Mouse (Mus musculus) right cerebral cortex, adult 2 months (tissue): ENCODE measurements at regions not wholly inside any gene's neighbourhood (a gene's known extent, or its start where the extent isn't known, plus 50 kb on each side); places are given as distances from the start of the nearest gene placed in this dataset.

Experiments
- DNase-seq, 2 experiments: peaks; one replicate each; pipeline ENCODE4 v3.0.0; 2021 to 2022; ENCODE audit warnings: low spot score in 2 of 2

- DNase-seq = no peak
These were observed 245.7 kb downstream of the Flrt2 start for GRCm38 (mm10) chr12:95937705-95938104.

GRCm38 (mm10) chr12:95940465-95941012 lies 248.5 kb downstream of the Flrt2 start:
- DNase-seq = no peak

- no peak for DNase-seq
These were observed 267.9 kb downstream of the Flrt2 start for GRCm38 (mm10) chr12:95959786-95960504.

- DNase-seq = peak in 1 of 2 experiments; percentile 4
These were observed 268.5 kb downstream of the Flrt2 start for GRCm38 (mm10) chr12:95960505-95960871.

DNA sequence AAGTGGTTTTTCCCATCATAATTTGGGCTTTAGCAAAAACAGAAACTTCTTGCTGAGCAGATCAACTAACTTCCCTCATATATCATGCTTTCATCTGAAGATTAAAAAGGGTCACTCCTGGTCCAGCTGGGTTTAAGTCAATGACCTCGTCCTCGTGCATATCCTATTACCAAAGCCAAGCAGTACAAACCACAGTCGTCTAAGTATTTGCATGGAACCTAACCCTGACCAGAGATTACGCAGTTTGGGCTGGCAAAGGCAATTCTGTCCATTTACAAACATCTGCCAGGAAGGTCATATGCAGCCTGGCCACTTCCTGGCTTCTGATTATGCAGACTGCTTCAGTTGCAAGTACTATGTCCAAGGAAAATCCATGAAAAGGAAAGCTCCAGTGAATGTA lies 270.8 kb downstream of the Flrt2 start:
- no peak for DNase-seq

GRCm38 (mm10) chr12:95988669-95989288 lies 296.8 kb downstream of the Flrt2 start:
- no peak for DNase-seq

DNA sequence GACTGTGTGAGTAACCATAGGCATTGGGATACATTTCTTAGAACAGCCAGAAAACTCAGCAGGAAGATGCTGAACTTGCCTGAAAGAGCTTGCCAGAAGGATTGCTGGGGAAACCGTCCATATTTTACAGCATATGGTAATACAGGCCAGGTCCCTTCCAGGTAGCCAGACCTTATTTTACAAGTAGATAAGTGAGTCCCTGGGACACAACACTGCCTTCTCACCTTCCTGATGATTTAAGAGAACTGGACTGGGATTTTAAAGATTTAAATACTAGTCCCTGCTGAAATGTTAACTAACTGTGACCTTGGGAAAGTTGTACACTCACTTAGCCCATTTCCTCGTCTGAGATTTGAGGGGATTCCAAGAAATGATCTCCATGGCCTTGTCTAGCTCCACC lies 302.9 kb downstream of the Flrt2 start:
- DNase-seq = no peak

GRCm38 (mm10) chr12:96030180-96030579 lies 338.2 kb downstream of the Flrt2 start:
- DNase-seq = no peak

GRCm38 (mm10) chr12:96075365-96075764 lies 383.3 kb downstream of the Flrt2 start:
- DNase-seq = no peak

GRCm38 (mm10) chr12:96090995-96091394 lies 399.0 kb downstream of the Flrt2 start:
- DNase-seq = no peak

DNA sequence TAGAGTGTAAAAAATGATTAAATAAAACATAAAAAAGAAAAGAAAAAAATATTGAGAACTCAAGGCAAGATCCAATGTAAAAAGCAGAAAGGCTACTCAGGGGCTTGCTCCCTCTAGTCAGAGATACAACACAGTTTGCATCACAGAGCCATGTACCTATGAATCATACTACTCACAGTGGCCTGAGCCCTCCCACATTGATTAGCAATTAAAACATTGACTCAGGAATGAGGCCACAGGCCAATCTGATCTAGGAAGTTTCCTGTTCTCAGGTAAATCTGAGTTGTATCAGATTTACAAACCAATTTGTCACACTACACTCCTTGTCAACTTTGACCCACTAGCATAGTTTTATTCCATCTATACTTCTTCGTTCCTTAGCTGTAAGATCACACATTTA lies 414.2 kb downstream of the Flrt2 start:
- DNase-seq = no peak

DNA sequence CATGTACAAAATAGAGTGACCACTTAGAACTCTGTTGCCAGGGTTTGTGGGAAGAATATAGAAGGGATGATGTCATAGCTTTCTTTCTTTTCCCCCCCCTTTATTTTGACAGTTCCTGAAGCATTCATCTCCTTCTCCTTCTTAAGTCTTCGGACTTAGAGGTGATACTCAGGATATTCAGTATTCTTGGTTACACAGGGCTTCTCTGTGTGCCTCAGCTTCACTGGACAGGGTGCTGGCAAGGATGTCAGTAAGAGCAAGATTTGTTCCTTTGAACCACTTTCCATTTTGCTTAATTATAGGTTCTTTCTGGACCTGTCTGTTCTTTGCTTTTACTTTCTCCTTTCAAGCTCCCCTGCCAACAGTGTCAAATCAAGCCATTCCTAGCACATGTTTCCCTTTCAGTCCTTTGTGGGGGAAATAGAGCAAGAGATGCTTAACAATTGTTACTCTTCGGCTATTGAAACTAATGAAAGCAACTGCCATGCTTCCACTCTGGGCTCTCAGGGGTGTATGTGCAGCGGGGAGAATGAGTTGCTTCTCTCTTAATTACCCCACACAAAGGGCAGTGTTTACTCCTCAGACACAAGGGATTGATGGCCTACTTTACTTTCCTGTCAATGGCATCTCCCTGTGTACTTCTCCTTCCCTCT lies 422.8 kb downstream of the Flrt2 start:
- no peak for DNase-seq

DNA sequence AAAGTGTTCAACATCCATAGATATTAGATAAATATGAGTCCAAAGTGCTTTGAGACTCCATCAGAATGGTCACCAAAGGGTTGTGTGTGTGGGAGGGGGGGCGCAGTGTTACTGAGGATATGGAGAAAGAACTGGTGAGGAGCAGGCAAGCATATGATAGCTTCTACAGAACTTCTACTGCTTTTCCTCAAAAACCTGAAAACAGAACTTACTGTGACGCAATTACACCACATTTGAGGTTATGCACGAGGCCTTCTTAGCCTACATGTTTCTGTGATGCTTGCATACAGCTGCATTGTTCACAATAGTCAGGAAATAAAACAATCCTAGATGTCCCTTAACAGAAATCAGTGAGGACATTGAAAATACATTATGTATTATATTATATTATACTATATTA lies 425.5 kb downstream of the Flrt2 start:
- no peak for DNase-seq

DNA sequence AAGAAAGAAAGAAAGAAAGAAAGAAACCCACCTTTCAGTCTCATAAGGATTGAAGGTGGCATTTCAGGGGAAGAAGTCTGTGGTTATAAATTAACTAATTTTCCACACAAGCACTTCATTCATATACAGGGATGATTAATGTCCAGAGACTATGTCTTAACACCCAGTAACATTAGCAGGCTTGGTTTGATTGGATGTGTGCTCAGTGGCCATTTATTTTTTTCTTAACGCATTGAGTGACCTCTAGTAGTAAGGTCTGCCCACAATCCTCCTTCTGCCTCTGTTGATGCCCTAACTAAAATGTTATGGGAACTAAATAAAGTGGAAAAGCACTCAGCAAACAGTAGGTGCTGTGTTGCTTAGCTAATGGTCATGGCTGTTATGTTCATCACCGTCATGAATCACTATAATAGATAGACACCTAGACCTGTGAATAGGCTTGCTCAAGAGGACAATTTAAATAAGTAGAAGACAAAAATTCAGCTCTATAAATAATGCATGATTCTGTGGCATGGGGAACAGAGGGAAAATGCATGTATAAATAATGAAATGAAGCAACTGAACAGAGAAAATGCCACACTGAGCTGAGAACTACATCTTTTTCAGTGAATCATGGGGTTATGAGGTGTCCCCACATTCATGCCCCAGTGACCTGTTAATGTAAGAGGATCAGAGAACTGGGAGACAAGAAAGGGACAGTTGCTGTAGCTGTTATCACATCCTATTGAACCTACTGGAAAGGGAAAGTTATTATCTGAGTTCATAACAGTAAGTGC lies 432.3 kb downstream of the Flrt2 start:
- DNase-seq = no peak

DNA sequence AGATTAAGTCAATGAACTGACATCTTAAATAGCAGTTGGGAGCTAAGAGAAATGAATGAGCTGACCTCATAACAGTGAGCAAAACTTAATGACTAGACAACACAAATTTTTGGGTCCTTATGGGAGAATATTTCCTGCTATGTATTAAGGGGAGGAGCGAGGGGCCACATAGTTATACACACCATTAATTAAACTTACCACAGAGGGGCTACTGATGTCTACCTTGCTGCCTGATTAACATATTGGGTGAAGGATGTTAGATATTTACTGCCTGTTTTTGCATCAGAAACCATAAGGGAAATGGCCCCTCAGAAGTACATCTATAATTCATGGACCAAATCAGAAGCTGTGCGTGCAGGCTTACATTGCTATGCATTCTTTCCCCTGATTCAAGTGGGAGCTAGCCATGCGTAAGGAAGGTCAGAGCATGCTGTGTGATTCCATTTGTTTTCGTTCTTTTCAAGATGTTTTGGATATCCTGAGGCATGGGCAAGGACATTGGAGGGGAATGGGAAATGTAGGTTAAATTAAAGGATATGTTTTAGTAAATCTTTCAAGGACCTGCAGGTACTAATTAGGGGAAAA lies 437.9 kb downstream of the Flrt2 start:
- DNase-seq = no peak

GRCm38 (mm10) chr12:96130796-96131512 lies 438.9 kb downstream of the Flrt2 start:
- no peak for DNase-seq

DNA sequence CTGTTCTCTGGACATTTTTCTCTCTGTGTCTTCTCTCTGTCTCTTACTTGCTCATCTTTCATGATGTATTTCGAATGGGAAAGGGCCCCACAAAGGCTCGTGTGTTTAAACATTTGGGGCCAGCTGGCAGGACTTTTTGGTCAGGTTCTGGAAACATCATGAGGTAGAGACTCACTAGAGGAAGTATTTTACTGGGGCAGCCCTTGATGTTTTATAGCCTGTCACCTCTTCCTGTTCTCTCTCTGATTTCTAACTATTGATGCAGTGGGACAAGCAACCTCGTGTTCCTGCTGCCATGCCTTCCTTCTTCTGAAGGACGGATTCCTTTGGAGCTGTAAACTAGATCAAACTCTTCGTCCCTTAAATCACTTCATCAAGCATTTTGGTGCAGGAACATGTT lies 442.1 kb downstream of the Flrt2 start:
- DNase-seq = no peak

DNA sequence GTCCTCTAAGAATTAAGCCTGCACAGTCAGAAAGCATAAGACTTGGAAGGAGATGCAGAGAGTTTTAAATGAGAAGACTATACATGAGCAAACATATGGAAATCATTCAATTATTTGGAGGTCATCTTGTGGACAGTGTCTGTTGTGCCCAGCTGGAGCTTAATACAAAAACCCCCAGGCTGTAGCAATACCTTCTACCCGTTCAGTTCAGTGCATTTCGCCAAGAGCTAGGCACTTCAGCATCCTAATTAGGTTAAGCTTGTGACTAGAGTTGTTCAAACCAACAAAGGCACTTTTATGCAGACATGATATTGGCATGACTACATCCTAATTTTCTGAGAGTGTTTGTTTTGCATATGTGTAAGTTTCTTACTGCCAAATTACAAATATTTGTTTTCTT lies 449.7 kb downstream of the Flrt2 start:
- DNase-seq = no peak

- DNase-seq = no peak
These were observed 462.1 kb downstream of the Flrt2 start for GRCm38 (mm10) chr12:96154095-96154494.

DNA sequence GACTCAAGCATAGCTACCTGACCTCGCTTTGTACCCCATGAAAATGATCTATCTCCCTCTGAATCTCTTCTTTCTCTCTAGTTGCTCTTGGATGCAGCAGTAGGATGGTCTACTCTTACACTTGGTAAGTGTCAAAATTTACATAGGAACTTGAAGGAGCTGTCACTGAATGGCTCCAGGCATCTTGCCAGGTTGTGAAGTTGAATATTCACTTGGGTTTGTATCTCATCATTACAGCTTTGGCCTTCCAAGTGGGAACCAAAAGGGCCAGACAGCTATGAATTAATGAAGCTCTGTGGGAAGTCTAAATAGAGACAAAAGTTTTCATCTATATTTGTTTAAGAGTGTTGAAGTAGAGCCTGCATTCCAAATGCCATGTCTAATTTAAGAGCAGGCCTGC lies 475.5 kb downstream of the Flrt2 start:
- DNase-seq = no peak

GRCm38 (mm10) chr12:96198928-96199327 lies 506.9 kb downstream of the Flrt2 start:
- DNase-seq = no peak
